Mouse (Mus musculus) C2C12 (cell line): ENCODE measurements around the gene Mbtd1. TPM values are rescaled to one million over a fixed set of nuclear protein-coding genes. Genes with fewer than 3 reads are reported as not detected.

ENCODE experiments used
- H3K27me3 ChIP-seq: one replicate; pipeline ENCODE4 v1.6.1; 2011; ENCODE audit not compliant: control insufficient read depth, insufficient read depth, insufficient read length
- H3K36me3 ChIP-seq: one replicate; pipeline ENCODE4 v1.6.1; 2011; ENCODE audit not compliant: control insufficient read depth, insufficient read depth
- H3K4me3 ChIP-seq: one replicate; pipeline ENCODE4 v1.5.1; 2011; ENCODE audit warnings: mild to moderate bottlenecking, control low read depth; ENCODE audit not compliant: poor library complexity, insufficient read depth, severe bottlenecking
- H3K79me2 ChIP-seq: one replicate; pipeline ENCODE4 v1.6.1; 2011; ENCODE audit not compliant: control insufficient read depth, insufficient read depth
- H3K79me3 ChIP-seq: one replicate; pipeline ENCODE4 v1.6.1; 2011; ENCODE audit warnings: low read depth, control low read depth
- H3ac ChIP-seq: one replicate; pipeline ENCODE3; 2011; ENCODE audit warnings: low read depth; ENCODE audit not compliant: control insufficient read depth, insufficient read length
- CEBPB ChIP-seq: IDR thresholded peaks from one replicate; pipeline ENCODE4 v1.6.1; 2011; ENCODE audit warnings: low read depth, mild to moderate bottlenecking, control low read depth, moderate library complexity
- CTCF ChIP-seq: IDR thresholded peaks from one replicate; pipeline ENCODE4 v1.5.1; 2011; ENCODE audit not compliant: control insufficient read depth, insufficient read depth, insufficient read length
- FOSL1 ChIP-seq: IDR thresholded peaks from one replicate; pipeline ENCODE4 v1.8.0; 2011; ENCODE audit warnings: mild to moderate bottlenecking, low read length; ENCODE audit not compliant: poor library complexity, insufficient read depth, severe bottlenecking
- MAX ChIP-seq: IDR thresholded peaks from one replicate; pipeline ENCODE4 v1.6.1; 2011; ENCODE audit warnings: mild to moderate bottlenecking, control low read depth
- MYOD1 ChIP-seq: IDR thresholded peaks from one replicate; pipeline ENCODE4 v1.6.1; 2011; ENCODE audit warnings: low read depth; ENCODE audit not compliant: control insufficient read depth, insufficient read length
- MYOG ChIP-seq: IDR thresholded peaks from one replicate; pipeline ENCODE4 v1.6.1; 2011; ENCODE audit not compliant: control insufficient read depth, insufficient read length; ENCODE audit errors: extremely low read depth
- USF1 ChIP-seq: IDR thresholded peaks from one replicate; pipeline ENCODE4 v1.6.1; 2011; ENCODE audit warnings: low read depth, mild to moderate bottlenecking, control low read depth, moderate library complexity
- polyA plus RNA-seq: library from polyadenylated mRNA; unstranded; fragments of >200 nt; fragmentation: generic; extraction: Trizol; gene quantifications from one replicate; pipeline ENCODE4 v1.2.1, GENCODE M21; 2012; ENCODE audit warnings: missing spikeins

Mbtd1 gene
- polyA plus RNA-seq, 1 experiment, result 3.6 TPM

DNA sequence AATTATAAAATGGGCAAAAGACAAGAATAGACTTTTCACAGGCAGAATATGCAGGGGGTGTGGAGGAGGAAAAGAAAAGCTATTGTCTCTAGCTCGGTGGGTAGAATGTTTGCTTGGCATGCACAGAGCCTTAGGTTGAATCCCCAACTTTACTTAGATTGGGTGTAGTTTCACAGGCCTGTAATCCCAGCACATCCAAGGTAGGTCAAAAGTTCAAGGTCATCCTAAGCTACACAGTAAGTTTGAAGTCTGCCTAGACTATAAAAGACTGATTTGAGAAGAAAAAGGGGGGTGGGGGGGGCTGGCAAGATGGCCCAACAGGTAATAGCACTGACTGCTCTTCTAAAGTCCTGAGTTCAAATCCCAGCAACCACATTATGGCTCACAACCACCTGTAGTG, 84.1 kb downstream of the Mbtd1 start:
- Histone ChIP-seq H3K4me3 (no peak overlapping the region), H3K36me3 (peaks cover 18% of the 10 kb centered on the region), H3ac (no peak overlapping the region), H3K79me2 (peaks cover 33% of the 10 kb centered on the region), H3K79me3 (peaks cover 32% of the 10 kb centered on the region), H3K27me3 (no peaks in the 10 kb centered on the region)
- TF ChIP-seq MYOD1 (no peak), CEBPB (no peak), MAX (no peak), MYOG (no peak), FOSL1 (no peak), USF1 (no peak), CTCF (no peak)

DNA sequence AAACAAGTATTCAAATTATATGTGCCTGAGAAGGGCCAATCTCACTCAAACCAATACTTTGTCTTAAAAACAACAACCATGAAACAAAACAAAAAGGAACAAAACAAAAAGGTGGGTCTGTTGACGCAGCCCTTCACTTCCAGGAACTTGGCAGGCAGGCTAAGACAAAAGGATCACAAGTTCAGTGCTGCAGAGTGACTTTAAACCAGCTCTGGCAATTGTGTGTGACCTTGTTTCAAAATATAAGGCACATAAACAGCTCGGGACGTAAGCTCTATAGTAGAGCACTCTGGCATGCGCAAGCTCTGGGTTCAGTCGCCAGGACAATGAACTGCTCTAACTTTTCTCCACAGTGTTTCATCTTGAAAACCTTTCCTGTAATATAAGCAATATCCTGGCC, 87.3 kb downstream of the Mbtd1 start:
- peaks cover 2% of the 10 kb centered on the region for H3K79me2 ChIP-seq
- H3K4me3 ChIP-seq, result no peak overlapping the region
- TF ChIP-seq FOSL1, result no peak
- TF ChIP-seq CEBPB, result no peak
- no peak for TF ChIP-seq MAX
- no peak for TF ChIP-seq MYOD1
- no peak for TF ChIP-seq CTCF
- no peak for TF ChIP-seq USF1
- no peaks in the 10 kb centered on the region for H3K36me3 ChIP-seq
- H3K27me3 ChIP-seq, result no peaks in the 10 kb centered on the region
- peaks cover under 1% of the 10 kb centered on the region for H3K79me3 ChIP-seq
- no peak overlapping the region for H3ac ChIP-seq

DNA sequence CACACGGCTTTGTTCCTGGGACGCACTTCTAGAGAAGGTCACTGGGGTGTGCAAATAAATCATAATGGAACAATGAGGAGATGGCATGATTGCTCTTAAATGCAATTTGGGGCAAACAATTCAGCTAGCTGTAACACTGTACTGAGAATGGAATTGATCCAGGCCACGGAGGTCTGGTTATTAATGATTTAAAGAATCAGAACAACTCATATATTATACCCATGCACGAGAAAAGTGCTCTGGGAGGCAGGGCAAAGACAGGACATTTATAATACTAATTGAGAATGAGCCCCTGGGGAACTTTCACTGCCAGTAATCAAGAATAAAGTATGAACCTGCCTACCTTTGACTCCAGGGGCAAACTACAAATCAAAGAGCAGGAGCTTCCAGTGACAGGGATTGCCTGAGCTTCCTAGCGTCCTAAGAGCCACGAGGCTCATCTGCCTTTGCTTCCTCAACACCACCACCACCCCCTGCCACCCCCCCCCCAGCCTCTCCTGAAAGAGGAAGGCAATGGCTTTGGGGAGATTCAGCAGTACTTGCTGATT, 93.9 kb downstream of the Mbtd1 start:
- Histone ChIP-seq H3K4me3 (no peak overlapping the region), H3K79me2 (no peaks in the 10 kb centered on the region), H3ac (no peak overlapping the region), H3K36me3 (no peaks in the 10 kb centered on the region), H3K27me3 (no peaks in the 10 kb centered on the region), H3K79me3 (no peaks in the 10 kb centered on the region)
- no peak for TF ChIP-seq USF1
- TF ChIP-seq CEBPB, result no peak
- TF ChIP-seq CTCF, result no peak
- no peak for TF ChIP-seq FOSL1
- no peak for TF ChIP-seq MYOG
- no peak for TF ChIP-seq MYOD1
- TF ChIP-seq MAX, result no peak

DNA sequence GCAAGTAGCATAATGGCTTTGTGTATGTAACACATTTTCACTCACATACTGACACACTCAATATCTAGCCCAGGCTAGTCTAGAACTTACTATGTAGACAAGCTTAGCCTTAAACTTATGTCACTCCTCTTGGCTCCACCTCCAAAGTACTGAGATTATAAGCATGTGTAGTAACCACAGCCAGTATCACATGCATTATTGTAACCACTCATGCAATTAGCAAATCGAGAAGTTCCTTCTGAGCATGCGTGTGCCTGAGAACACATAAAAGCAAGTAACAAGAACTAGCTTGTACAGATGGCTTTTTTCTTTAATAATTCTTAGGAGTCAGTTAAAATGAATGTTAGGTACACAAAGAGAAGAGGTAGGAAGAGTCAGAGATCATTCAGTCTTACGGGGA, 99.0 kb downstream of the Mbtd1 start:
- Histone ChIP-seq H3K4me3 (no peak overlapping the region), H3K36me3 (no peaks in the 10 kb centered on the region), H3K79me2 (no peaks in the 10 kb centered on the region), H3ac (no peak overlapping the region), H3K79me3 (no peaks in the 10 kb centered on the region), H3K27me3 (no peaks in the 10 kb centered on the region)
- TF ChIP-seq USF1 (no peak), MYOG (no peak), FOSL1 (no peak), MAX (no peak), CTCF (no peak), MYOD1 (no peak), CEBPB (no peak)

DNA sequence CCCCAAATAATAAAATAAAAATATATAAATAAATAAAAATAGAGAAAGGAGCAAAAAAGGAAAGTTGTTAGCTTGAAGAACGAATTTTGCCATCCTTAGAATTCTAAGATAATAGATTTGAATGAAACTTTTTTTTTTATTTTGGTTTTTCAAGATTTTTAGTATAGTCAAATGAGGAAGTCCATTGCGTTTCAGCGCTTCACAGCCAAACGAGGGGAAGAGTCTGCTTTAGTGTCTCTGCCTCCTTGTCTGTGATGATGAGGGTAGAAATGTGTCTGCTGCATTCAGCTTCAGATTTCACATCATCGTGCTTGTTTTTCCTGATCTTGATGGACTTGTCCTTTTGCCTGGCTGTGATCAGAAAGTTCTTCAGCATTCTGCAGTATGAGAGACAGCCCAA, 99.6 kb downstream of the Mbtd1 start:
- no peaks in the 10 kb centered on the region for H3K36me3 ChIP-seq
- no peak overlapping the region for H3K4me3 ChIP-seq
- no peaks in the 10 kb centered on the region for H3K27me3 ChIP-seq
- H3ac ChIP-seq, result no peak overlapping the region
- no peaks in the 10 kb centered on the region for H3K79me2 ChIP-seq
- no peak for TF ChIP-seq MAX
- TF ChIP-seq FOSL1, result no peak
- no peak for TF ChIP-seq USF1
- TF ChIP-seq MYOG, result no peak
- no peak for TF ChIP-seq MYOD1
- no peak for TF ChIP-seq CTCF
- no peak for TF ChIP-seq CEBPB
- no peaks in the 10 kb centered on the region for H3K79me3 ChIP-seq

DNA sequence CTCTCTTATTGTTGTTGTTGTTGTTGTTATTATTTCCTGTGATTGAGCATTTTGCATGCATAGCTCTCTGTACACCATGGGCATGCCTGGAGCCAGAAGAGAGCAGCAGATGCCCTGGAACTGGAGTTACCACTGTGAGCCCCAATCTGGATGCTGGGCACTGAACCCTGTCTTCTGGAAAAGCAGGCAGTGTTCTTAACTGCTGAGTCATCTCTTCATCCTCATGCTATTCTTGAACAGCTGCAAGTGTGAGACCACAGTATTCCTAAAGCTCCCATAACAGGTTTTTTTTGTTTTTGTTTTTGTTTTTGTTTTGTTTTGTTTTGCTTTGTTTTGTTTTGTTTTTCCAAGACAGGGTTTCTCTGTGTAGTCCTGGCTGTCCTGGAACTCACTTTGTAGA, 100.6 kb downstream of the Mbtd1 start:
- H3K27me3 ChIP-seq, result no peaks in the 10 kb centered on the region
- no peaks in the 10 kb centered on the region for H3K36me3 ChIP-seq
- H3K4me3 ChIP-seq, result no peak overlapping the region
- H3K79me3 ChIP-seq, result no peaks in the 10 kb centered on the region
- no peak overlapping the region for H3ac ChIP-seq
- H3K79me2 ChIP-seq, result no peaks in the 10 kb centered on the region
- no peak for TF ChIP-seq CTCF
- TF ChIP-seq MAX, result no peak
- no peak for TF ChIP-seq CEBPB
- no peak for TF ChIP-seq MYOG
- TF ChIP-seq USF1, result no peak
- TF ChIP-seq MYOD1, result no peak
- no peak for TF ChIP-seq FOSL1
